Mouse (Mus musculus) erythroblast, embryonic 14.5 days (primary cell): ENCODE results near the gene Atf6b.

ENCODE experiments used
- GATA1 ChIP-seq: IDR thresholded peaks from 2 replicates; pipeline ENCODE4 v1.6.1; 2012; ENCODE audit warnings: low read length, inconsistent platforms, mixed read lengths
- TAL1 ChIP-seq: IDR thresholded peaks from 3 replicates; pipeline ENCODE4 v1.6.1; 2012; ENCODE audit warnings: low read length, inconsistent platforms, mixed read lengths

DNA sequence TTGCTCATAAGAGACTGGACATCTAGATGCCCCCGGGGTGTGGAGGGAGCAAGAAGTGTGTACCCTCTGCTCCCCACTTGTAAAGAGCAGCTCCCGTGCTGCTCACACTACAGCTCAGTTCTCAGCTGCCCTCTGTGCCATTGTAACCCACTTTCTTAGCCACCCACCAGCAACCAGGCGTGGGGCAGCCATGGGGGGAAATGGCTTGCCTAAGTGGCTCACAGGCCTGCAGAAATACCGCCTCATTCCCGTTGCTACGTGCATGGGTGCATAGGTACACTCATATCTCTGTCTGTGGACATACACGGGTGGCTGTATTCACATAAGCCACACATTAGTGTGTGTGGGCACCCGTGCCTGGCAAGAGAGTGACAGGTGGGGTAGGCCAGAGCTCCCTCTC, 16.0 kb downstream of the Atf6b start:
- TF ChIP-seq TAL1, result no peak
- no peak for TF ChIP-seq GATA1
